Mouse (Mus musculus) heart, postnatal 10 days (tissue): ENCODE results near the gene Kcnip4. TPM values are rescaled to one million over a fixed set of nuclear protein-coding genes. Genes with fewer than 3 reads are reported as not detected.

Experiments
- DNase-seq, 2 experiments: peaks; one replicate each; pipeline ENCODE4 v3.0.0; 2021
- intact Hi-C: fragments of 180-260 bp; cut with DNase I; formaldehyde crosslinking; loops from one replicate; pipeline ENCODE4 v1.15.1; 2025
- total RNA-seq, 2 experiments: library from RNA; stranded (reverse); gene quantifications; 2 replicates each; pipeline ENCODE4 v1.2.3; 2021

Kcnip4 gene
- total RNA-seq, 2 experiments from 2014 or later = not detected

DNA sequence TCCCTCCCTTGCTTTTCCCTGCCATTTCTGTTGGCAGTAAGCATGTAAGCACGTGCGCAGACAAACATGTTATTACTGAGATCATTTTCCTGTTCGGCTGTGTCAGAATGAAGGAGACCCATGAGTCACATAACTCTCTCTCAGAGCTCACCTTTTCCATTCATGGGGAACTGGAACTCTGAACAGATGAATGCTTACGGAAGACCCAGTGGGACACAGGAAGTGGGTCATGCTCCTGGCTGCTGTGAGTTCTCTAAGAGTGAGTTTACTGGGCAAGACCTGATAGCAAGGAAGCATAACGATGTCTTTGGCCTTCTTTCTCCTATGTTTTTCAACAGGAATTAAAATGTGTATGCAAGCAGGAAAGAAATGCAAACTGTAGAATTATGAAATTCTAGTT is 917.8 kb downstream of the Kcnip4 start:
- intact Hi-C loops = no loop called here
- DNase-seq = no peak

DNA sequence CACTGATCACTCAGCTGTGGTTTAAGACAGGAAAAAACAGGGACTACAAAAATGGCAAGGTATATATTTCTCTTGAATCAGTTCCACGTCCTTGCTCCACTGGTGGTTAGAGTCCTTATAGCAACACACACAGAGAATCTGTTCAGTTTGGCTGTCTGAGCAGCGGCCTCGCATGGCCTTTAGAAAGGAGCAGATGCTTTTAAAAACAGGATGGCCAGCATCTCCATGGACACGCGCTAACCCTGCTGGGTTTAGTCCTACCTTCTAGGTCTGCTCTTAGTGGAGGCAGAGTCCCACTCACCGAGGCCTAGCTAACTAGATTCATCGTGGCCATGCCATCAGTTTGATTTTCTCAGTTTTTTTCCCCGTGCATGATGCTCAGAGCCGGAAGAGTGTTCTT is 918.4 kb downstream of the Kcnip4 start:
- no peak for DNase-seq
- intact Hi-C loops = no loop called here

DNA sequence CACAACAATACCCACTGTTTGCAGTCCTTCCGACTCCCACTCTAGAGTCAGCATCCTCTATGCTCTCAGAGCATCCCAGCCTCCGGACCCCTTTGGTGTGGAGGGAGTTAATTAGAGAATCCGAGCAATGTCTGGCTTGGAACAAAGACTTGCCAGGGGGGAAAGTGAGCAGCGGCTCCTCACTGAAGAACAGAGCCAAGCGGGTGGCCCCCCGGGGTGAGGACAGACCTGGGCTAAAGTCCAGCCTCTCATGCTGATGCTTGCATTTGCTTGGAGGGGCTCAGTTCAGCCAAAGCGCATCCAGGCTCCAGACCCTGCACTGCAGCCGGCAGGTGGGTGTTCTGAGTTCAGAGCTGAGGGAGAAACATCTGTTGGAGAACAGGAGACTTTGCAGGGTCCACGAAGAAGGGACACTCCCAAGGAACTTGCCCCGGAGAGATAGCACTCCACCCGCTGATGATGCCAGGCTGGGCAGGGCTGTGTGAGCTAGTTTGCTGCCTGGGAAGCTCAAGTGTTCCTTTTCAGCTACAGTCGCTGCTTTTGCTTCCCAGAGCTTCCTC is 925.1 kb downstream of the Kcnip4 start:
- DNase-seq = no peak

DNA sequence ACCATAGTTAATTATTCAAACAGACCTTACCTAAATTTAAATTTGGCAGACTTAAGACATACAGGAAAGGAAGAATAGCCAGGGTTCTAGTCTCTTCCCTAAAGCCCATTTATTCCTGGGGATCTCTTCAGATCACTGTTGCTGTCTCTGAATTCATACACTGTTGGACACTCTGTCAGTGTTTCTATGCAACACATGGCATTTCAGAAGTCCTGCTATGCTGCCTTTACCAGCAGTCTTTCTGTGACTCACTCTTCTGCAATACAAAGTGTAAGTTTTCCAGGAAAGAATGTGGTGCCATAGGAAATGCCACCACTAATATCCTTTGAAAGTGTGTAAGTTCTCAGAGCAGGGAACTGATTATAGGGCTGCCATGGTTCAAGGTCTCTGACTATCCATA is 936.7 kb downstream of the Kcnip4 start:
- no peak for DNase-seq
- intact Hi-C loops = no loop called here

More for the DNA sequence above, 925.1 kb downstream of the Kcnip4 start:
- intact Hi-C loops = no loop called here

DNA sequence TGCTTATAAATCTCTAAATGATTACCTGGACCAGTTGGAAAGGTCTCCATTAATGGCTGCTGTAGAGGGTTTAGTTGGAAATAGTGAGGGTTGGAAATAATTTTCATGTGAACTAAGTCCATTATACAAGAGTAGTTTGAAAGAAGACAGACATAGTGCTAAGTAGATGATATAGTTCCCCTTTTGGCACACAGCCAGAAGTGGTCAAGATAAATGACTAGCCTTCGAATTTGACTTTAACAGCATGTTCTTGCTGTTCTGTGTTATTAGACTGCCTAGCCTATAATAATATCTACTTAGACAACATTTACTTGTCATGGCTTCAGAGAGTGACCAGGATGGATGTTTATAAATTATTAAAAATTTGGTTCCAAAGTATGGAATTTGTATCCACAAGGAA is 941.3 kb downstream of the Kcnip4 start:
- intact Hi-C loops = no loop called here
- no peak for DNase-seq

DNA sequence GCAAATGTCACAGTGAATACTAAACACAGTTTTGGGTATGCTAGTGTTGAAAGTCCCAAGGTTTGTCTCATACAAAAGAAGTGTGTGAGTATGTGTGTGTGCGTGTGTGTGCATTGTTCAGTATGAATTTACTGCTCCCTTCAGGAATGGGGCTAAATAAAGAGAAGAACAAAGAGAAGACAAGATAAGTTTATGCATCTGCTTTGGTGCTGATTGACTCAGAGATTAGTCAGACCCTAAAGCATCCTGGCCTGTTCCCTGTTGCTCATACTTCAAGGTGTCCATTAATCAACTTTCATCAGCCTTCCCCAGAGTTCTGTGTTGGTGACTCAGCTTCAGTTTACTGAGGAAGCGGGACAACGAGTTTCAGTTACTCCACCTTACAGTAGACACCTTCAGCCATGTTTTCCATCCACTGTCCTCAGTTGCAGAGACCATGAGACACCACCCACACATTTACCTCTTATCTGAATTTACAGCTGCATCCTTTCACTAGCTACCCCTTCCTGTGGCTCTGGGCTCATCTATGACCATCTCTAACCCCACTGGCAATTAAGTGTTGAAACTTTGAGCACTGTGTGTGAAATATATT is 960.6 kb downstream of the Kcnip4 start:
- intact Hi-C loops = no loop called here
- DNase-seq = no peak

DNA sequence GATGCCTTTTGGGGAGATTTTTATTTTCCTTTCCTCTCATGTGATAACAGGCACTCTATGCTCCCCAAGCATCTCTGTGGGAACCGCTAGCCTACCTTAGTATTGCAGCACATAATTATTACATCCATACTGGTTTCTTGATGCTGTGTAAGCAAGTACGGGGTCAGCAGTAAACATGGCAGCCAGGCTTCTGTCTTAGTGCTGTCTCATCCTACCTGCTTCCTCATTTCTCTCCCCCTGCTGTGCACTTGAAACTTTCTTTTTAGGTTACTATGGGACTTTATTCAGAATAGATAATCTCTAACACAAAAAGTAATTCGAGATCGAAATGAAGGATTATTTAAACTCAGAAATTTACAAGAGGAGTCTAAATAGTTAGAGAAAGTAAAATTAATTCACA is 973.0 kb downstream of the Kcnip4 start:
- intact Hi-C loops = no loop called here

DNA sequence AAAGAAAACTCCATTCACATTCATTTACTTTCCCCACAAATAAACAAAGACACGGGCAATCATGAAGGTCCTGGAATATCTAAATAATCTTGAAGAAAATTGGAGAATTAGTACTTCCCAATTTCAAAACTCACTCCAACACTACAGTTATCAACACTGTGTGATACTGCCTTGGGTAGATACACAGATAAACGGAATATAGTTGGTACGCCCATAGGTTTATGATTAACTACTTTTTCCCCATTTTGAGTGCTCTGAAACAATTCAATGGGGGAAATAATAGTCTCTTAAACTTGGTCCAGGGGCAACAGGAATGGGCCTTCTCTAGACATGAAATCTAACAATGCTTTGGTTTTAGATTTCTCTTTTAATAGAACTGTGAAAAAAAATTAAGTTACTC is 978.9 kb downstream of the Kcnip4 start:
- intact Hi-C loops = no loop called here
- DNase-seq = no peak

More for the DNA sequence above, 973.0 kb downstream of the Kcnip4 start:
- no peak for DNase-seq

DNA sequence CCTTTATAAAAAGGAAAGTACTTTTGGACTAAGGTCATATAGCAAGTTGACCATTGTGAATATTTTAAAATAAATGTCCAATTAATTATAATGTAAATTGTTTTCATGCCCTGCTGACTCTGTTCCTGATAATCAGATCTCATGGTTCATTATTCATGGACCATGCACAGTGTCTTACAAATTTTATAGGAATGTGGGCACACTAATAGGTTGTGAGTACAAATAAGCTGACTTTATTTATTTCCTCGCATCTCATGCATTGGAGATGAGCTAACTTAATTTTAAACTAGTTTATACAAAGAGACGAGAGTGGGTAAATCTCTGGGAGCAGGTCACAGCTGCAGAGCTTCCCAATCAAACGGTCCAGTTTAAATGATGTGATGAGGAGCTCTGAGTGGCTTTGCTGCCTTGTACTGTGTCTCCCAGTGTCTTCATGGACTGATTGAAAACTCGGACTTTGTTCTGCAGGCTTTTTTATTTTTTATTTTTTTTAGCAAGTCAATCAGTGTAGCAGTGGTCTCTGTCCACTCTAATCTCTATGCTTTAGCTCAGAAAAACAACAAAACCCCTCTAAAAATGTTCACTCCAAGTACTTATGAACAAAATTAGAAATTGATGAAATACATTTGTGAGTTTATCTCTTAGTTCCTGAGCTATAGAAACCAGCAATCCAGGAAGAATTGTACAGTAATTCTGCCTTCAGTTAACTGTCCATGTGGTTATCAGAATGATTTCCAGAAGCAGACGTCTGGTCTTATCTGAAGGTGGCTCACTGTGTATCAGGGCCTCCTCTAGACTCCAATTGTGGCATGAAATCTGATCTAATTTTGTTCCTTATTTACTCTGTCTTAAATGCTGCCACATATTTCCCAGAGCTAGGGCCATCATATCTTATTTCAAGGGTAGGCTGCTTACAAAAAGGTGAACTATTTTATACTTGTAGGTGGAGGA is 979.6 kb downstream of the Kcnip4 start:
- intact Hi-C loops = no loop called here

DNA sequence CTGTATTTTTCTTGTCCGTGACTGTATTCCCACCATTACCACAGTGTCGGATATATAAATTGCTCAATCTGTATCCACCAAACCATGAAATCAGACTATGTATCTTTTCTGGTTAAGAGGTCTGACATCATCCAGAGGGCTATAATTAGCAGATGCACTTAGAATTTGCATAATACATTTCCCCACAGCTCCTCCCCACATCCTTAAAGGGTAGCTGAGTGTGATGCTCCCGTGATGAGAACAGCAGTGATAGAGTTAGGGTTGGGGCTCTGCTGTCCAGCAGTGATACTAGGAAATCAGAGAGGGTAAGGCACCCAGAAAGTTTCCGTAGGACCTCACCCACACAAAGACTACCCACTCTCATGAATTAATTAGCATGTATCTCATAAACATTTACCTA is 1006.7 kb downstream of the Kcnip4 start:
- DNase-seq = no peak
- intact Hi-C loops = no loop called here

More for the DNA sequence above, 979.6 kb downstream of the Kcnip4 start:
- DNase-seq = no peak

DNA sequence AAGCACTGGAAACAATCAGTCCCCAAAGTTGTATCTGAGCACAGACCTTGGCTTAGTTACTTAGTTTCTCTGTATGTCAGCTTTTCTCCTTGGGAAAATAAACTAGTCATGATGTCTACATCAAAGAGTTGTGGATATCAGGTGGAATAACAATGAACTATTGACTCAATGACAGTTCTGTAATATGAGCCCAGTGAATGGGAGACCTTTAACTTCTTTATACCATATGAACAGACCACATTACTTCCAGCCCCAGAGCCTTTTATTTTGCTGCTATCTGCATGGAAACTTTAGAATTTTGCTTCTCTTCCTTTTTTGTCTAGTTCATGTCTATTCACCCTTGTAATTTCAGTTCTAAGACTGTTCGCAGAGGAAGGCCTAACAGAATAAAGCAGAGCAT is 1011.4 kb downstream of the Kcnip4 start:
- intact Hi-C loops = no loop called here

DNA sequence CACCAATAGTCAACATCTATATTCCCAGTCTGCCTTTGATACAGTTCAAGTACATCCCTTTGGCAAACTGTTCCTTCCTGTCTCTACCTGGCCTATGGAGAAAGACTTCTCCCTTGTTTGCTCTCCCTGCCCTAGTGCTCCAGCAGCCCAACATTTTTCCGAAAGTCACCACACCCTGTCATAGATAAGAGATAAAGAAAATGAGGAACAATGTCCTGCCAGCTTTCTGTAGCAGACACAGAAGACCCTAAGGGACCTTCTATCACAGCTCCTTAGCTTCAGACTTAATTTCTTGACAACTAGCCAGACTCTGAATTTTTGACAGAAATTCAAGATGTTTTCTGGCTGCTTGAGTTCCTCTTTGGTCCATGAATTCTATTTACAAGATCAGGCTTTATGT is 1013.4 kb downstream of the Kcnip4 start:
- peak; percentile 9 to 14 for DNase-seq
- intact Hi-C loops = no loop called here

More for the DNA sequence above, 1011.4 kb downstream of the Kcnip4 start:
- no peak for DNase-seq

DNA sequence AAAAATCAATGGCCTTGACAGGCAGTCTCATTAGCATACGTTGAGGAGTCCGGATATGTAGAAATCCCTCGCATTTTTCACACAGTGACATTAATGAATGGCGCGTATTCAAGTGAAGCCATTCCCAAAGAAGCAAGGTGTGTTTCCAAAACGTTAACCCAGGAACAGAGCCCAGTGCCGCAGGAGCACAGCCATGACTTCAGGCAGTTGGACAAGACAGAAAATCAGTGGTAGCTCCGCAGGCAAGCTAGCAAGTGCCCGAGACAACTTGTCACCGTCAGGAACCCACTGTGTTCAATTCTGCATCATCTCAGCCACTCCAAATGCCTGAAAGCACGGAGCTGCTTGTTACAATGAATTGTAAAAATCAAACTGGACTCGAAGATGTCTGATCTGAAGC is 1014.5 kb downstream of the Kcnip4 start:
- intact Hi-C loops = no loop called here
- DNase-seq = no peak

DNA sequence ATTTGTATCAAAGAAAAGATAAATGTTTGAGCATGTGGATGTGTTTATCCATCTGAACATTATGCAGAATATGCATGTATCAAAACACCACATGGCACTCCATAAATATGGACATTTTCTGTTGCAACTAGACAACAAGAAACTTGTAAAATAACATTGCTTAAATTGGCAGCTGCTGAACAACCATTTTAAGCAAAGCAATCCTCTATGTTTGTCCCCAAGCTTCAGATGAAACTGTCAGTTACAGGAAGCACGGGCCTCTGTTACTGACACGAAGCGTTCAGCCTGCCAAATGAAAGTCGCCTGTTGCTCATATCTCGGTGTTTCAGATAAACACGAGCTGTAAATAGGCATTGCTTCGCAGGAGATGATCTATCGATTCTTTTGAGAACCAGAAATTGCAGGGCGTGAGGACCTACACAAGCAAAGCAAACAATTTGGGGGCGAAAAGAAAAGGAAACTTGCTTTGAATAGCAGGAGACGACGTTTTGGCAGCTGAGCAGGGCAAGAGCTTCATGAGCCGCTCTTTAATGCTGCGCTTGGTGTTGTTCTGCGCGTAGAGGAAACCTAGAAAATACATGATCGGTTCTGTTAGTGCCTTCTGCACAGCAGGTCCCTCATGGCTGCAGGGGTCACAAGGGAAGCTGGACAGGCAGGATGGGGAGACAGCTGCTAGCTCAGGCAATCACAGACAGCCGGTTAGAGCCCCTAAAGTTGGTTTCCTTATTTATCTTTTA is 1015.3 kb downstream of the Kcnip4 start:
- intact Hi-C loops = no loop called here
- peak; percentile 15 to 24 for DNase-seq

DNA sequence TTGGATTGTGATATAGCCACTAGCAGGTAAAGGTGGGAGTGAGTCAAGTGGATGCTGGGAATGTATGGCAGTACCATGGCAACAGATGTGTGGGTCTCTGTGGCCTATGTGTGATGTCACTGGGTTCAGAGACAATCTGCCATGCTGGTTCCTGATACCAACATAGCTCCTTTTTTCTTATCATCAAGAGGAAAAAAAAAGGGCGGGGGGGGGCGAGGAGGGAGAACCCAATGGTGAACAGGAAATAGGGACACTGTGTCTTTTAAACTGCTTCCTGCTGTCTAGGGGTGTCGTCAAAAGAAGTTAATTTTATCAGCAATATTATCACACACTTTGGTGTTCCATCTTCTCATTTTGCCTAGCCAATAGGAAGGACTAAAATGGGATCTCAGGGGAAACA is 1021.6 kb downstream of the Kcnip4 start:
- intact Hi-C loops = no loop called here

DNA sequence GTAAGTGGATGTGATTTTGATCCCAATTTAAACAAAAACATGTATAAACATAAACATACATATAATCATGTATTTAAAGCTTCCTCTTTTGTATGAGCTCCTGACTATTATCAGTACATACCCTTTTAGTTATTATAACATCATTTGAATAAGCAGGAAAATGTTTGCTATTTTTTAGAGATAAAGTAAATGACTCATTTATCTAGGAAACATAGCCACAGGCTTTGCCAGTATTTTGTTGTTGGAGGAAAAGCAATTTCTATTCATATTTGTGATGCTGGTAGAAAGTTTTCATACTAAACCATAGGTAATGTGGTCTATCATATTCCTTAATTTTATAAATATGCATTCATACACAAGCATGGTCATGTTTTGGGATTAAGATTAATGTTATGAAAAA is 1022.3 kb downstream of the Kcnip4 start:
- intact Hi-C loops = no loop called here
- DNase-seq = no peak

More for the DNA sequence above, 1021.6 kb downstream of the Kcnip4 start:
- DNase-seq = no peak

DNA sequence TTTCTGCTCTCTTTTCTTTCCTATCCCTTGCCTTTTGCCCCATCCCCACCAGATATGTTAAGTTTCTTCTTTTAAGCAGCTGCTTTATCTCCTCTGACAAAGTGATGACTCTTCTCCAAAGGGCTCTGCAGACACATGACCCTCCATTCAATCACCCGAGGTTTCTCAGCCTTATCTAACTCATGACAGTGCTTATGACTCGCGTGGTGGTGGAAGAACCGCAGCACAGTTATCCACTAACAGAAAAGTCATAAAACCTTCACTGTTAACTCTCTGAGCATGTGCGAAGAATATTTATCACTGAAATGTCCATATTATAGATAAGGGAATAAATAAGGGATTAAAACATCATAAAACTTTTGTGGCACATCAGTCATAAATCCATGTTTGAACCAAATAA is 1024.5 kb downstream of the Kcnip4 start:
- intact Hi-C loops = no loop called here
- no peak for DNase-seq

DNA sequence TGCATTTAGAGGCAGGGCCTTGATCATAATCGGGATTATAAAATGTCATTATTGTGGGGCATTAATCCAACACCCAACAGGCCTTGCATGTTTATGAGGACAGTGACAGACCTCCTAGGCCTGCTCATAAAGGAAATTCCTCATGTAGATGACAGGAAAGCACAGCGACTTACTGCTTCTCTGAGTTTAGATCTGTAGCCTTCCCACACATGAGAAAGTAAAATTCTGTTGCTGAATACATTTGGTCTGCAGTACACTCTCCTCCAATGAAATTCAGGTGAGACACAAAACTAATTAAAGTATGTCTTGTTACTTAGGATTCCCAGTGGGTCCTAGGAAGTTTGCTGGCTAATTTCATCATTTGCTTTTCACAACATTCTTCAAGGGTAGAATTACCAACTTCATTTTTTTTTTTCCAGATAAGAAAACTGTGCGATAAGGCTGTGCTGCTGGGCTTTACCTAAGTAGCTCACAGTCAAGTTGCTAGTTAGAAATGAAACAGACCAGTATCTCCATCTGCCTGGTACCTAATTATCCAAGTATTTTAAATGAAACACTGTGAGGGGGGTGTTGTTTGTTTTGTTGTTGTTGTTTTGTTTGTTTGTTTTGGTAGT is 1033.7 kb downstream of the Kcnip4 start:
- intact Hi-C loops = no loop called here
- DNase-seq = no peak

DNA sequence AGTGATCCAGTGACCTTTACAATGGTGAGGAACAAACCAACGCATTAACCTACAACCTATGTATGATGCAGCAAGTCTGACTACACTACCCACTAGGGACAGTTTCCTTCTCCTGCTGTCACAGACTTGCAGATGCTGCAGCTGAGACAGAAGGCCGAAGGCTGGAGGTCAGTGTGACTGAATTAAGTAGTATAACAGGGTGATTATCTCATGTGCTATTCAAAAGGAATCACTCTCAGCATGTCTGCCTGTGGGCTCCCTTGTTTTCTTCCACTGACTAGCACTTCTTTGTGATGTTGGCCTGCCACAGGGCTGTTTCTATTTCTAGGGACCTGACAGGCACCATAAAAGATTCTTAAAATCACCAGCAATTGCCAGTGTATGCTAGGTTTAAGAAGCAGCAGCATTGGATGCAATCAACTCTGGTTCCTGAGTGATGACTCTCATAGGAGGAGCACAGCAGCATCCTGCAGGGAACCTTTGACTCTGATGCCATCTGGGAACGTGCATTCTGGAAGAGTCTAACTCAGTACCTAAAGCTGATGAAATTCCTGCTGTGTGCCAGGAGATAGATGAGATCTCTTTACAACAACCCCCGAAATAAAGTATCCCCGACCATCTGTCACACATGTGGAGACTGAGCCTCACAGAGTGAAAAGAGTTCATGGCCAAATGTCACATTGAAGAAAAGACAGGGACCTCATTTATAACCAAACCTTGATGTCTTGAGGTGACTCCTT is 1035.0 kb downstream of the Kcnip4 start:
- no peak for DNase-seq
- intact Hi-C loops = no loop called here

DNA sequence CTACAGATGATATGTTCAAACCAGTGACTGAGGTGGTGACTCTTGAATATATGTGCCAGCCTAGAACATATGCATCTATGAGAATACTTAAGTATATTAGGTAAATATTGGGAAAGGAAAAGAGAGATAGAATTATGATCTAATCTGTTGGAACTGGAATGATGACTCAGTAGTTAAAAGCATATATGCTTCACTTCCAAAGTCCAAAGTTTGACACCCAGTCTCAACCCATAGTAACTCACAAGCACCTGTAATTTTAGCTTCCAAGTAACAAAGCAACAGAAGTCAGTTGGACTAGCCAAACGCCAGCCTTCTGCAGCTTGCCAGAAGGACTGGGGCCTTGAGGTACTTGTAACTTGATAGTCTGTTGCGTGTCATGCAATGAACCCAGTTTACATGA is 1041.6 kb downstream of the Kcnip4 start:
- intact Hi-C loops = no loop called here
- no peak for DNase-seq
